Mouse (Mus musculus) megakaryocyte, embryonic 14.5 days (primary cell): ENCODE data around the gene Rgs12. TPM values are rescaled to one million over a fixed set of nuclear protein-coding genes. Genes with fewer than 3 reads are reported as not detected.

ENCODE experiments used
- H3K27me3 ChIP-seq: replicated peaks from 2 replicates; pipeline ENCODE3; 2012; ENCODE audit warnings: inconsistent platforms
- H3K36me3 ChIP-seq: replicated peaks from 2 replicates; pipeline ENCODE3; 2012; ENCODE audit warnings: low read length, inconsistent platforms, mixed read lengths
- H3K4me1 ChIP-seq: 2 replicates; pipeline ENCODE4 v1.6.1; 2012; ENCODE audit warnings: inconsistent platforms
- H3K4me3 ChIP-seq: replicated peaks from 2 replicates; pipeline ENCODE3; 2012; ENCODE audit warnings: moderate library complexity, mild to moderate bottlenecking, inconsistent platforms
- H3K9me3 ChIP-seq: 2 replicates; pipeline ENCODE4 v1.6.1; 2012; ENCODE audit warnings: inconsistent platforms
- FLI1 ChIP-seq: IDR thresholded peaks from 2 replicates; pipeline ENCODE4 v1.6.1; 2012; ENCODE audit warnings: low read length, inconsistent platforms, mixed read lengths
- GATA1 ChIP-seq: IDR thresholded peaks from 3 replicates; pipeline ENCODE4 v1.6.1; 2012; ENCODE audit warnings: mixed read lengths, low read length, inconsistent platforms, borderline replicate concordance
- polyA plus RNA-seq: library from polyadenylated mRNA; stranded (reverse); fragments of >175 nt; gene quantifications from 2 replicates; pipeline ENCODE4 v1.2.3, GENCODE M21; 2012; ENCODE audit warnings: low replicate concordance; ENCODE audit not compliant: insufficient read depth

Gene Rgs12
- polyA plus RNA-seq, 1 experiment = 38.7 TPM

DNA sequence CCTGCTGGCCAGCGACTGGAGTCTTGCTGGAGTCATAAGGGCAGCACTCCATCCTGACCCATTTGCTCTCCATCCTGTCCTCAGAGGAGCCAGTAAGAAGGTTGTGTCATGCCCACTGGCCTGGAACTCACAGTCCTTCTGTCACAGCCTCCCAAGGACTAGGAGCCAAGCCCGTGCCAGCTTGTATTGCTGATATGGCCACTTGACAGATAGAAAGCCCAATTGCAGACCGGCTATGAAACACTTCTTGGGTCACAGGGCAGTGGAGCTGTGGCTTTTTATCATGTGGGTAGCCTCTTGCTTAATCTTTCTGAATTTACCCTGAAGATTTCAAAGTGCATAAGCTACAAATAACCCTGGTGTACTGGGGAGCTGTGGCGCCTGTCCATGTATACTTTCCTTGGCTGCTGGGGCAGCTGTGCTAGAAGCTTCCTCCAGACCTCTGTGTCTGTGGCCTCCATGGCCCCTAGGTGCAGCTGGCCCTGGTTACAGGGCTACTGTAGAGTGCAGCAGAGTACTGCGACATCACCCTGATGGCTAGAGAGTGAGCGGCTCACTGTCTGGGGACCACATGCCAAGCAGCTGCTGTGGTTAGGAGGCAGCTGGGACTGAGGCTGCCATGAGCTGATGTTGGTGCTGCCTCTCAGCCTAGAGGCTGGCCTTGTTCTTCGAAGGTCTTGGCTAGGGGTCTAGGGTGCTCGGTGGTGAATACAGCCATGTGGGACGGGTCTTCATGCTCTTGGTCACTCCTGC, 27.5 kb downstream of the Rgs12 start:
- Histone ChIP-seq H3K4me3 (peak overlapping the region; percentile 70), H3K36me3 (peaks cover 79% of the 10 kb centered on the region), H3K9me3 (no peaks in the 10 kb centered on the region), H3K4me1 (peaks cover 83% of the 10 kb centered on the region), H3K27me3 (no peaks in the 10 kb centered on the region)
- TF ChIP-seq FLI1 (no peak), GATA1 (no peak)

DNA sequence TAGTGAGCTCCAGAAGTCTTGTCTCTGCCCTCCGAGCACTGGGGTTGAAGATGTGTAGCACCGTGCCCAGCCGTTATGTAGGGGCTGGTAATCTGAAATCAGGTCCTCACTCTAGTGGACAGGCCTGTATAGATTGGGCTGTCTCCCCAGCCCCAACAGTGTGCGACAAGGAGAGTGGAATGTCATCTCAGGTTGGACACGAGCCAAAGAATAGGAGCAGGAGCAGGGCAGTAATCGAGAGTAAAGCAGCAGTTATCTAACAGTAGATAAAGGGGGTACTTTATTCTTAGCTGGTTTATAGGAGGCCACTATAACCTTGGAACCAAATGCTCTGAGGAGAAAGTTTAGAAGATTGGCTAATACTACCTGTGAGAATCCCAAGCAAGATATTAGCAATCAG, 30.9 kb downstream of the Rgs12 start:
- Histone ChIP-seq H3K9me3 (0 out of 2 replicates have a peak, but pooled peaks cover 4% of the 10 kb centered on the region), H3K27me3 (no peaks in the 10 kb centered on the region), H3K4me1 (peaks cover 89% of the 10 kb centered on the region), H3K4me3 (no peak overlapping the region), H3K36me3 (peaks cover 81% of the 10 kb centered on the region)
- TF ChIP-seq GATA1 (no peak), FLI1 (no peak)

DNA sequence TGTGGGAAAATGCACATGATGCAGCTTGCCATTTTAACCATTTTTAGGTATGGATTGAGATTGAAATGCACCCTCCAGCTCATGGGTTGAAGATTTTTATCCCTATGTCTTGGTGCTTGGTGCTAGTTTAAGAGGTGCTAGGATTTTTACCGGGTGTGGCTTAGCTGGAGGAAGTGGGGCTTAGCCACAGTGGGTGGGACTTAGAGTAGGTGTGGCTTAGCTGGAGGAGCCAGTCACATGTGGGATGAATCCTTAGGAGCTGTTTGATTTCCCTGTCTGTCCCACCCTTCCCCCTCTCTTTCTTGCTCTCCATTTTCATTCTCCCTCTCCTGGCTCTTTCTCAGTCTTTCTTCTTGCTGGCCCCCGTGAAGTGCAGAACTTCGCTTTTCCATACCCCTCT, 32.5 kb downstream of the Rgs12 start:
- H3K36me3 ChIP-seq = peaks cover 75% of the 10 kb centered on the region
- 0 out of 2 replicates have a peak, but pooled peaks cover 4% of the 10 kb centered on the region for H3K9me3 ChIP-seq
- peaks cover 89% of the 10 kb centered on the region for H3K4me1 ChIP-seq
- TF ChIP-seq GATA1 (no peak), FLI1 (no peak)
- no peaks in the 10 kb centered on the region for H3K27me3 ChIP-seq
- no peak overlapping the region for H3K4me3 ChIP-seq

DNA sequence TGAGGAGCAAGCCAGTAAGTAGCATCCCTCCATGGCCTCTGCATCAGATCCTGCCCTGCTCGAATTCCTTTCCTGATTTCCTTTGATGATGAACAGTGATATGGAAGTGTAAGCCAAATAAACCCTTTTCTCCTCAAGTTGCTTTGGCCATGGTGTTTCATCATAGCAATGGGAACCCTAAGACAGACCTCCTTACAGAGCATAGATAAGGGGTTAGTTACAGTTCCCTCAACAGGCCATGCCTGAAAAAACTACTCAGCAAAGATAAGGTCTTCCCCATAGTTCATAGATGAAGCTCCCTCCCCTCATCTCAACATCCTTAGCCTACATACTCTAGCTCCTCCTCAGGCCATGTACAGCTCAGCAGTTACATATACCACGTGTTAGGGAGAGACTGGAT, 35.7 kb downstream of the Rgs12 start:
- Histone ChIP-seq H3K27me3 (no peaks in the 10 kb centered on the region), H3K9me3 (0 out of 2 replicates have a peak, but pooled peaks cover 4% of the 10 kb centered on the region), H3K4me3 (no peak overlapping the region), H3K4me1 (peaks cover 92% of the 10 kb centered on the region), H3K36me3 (peaks cover 73% of the 10 kb centered on the region)
- TF ChIP-seq FLI1 (no peak), GATA1 (no peak)

DNA sequence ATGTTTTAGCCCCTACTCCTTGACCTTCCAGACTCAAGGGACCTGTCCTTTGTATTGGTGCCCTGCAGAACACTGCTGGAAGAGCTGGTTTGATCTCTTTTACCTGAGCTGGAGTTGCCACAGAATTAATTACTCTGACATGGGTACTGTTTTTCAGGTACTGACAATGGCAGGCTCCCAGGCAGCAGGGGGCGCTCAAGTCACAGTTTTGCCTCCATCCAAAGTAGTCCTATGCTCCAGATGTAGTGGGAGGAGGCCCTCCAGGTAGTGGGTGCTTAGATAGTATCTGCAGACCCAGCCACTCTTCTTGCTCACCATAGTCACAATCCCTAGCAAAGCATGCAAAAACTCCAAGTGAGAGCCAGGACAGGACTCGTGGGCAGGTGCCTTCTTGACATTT, 36.6 kb downstream of the Rgs12 start:
- H3K4me1 ChIP-seq = peaks cover 96% of the 10 kb centered on the region
- H3K36me3 ChIP-seq = peaks cover 74% of the 10 kb centered on the region
- 0 out of 2 replicates have a peak, but pooled peaks cover 4% of the 10 kb centered on the region for H3K9me3 ChIP-seq
- no peak overlapping the region for H3K4me3 ChIP-seq
- no peaks in the 10 kb centered on the region for H3K27me3 ChIP-seq
- TF ChIP-seq FLI1 (no peak), GATA1 (no peak)

DNA sequence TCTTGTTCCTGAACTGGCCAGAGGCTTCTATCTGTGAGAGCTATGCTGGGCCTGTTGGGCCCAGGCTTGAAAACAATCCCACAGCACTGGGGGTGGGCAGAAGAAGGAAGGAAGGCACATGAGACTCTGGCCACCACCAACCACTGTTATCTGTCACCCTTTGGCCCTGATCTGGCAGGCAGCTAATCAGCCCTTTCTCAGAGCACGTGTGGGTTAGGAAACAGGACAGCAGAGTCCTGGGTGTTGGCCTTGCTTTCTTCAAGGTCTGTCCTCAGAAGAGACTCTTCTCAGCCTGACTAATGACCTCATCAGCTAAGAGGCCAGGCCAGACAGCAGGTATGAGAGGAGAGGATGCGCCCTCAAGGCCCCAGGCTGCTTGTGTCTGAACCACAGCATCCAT, 38.2 kb downstream of the Rgs12 start:
- Histone ChIP-seq H3K4me3 (peak overlapping the region; percentile 38), H3K27me3 (no peaks in the 10 kb centered on the region), H3K4me1 (peaks cover 99% of the 10 kb centered on the region), H3K9me3 (0 out of 2 replicates have a peak, but pooled peaks cover 4% of the 10 kb centered on the region), H3K36me3 (peaks cover 83% of the 10 kb centered on the region)
- TF ChIP-seq GATA1 (peak; percentile 59; the same call in 1 of the 3 replicates), FLI1 (no peak)

DNA sequence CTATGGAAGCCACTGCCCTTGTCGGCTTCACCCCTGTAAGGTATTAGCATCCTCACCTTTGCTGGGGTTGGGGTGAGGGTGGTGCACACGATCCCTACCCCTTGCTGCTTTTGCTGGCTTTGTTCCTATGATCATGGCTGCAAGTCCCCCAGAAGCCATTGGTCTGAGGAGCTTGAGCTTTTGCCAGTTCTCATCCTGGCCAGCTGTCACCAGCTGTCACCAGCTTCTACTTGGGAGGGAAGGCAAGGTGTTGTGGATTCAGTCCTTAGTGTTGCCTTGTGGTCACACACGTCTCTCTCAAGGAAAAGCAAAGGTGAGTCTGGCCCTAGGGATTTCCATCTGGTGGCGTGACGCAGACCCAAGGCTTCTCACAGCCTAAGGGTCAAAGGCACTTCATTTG, 39.4 kb downstream of the Rgs12 start:
- Histone ChIP-seq H3K9me3 (0 out of 2 replicates have a peak, but pooled peaks cover 4% of the 10 kb centered on the region), H3K27me3 (no peaks in the 10 kb centered on the region), H3K36me3 (peaks cover 83% of the 10 kb centered on the region), H3K4me1 (peaks cover 96% of the 10 kb centered on the region), H3K4me3 (peak overlapping the region; percentile 51)
- no peak for TF ChIP-seq FLI1
- no peak for TF ChIP-seq GATA1

DNA sequence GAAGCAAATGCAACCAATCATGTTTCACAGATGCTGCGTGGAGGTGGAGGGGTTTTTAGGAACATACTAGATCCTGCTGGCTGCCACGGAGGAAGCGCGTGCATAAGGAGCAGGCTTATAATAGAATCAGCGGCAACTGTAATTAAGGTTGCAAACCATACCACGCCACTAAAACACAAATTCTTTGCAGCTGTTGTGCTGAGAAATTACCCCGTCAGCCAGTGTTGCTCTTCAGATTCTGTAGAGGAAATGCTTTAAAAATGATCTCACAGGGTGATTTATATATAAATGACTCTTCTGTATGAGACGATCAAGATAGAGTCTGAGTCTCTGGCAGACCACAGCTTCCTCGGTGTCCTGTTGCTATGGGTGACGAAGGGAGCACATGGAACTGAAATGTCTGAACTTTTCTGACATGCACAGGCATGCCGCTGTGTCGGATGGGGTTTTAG, 40.1 kb downstream of the Rgs12 start:
- H3K9me3 ChIP-seq = 0 out of 2 replicates have a peak, but pooled peaks cover 4% of the 10 kb centered on the region
- H3K27me3 ChIP-seq = no peaks in the 10 kb centered on the region
- peak overlapping the region; percentile 25 for H3K4me3 ChIP-seq
- peaks cover 93% of the 10 kb centered on the region for H3K4me1 ChIP-seq
- no peak for TF ChIP-seq FLI1
- TF ChIP-seq GATA1 = no peak
- peaks cover 82% of the 10 kb centered on the region for H3K36me3 ChIP-seq

DNA sequence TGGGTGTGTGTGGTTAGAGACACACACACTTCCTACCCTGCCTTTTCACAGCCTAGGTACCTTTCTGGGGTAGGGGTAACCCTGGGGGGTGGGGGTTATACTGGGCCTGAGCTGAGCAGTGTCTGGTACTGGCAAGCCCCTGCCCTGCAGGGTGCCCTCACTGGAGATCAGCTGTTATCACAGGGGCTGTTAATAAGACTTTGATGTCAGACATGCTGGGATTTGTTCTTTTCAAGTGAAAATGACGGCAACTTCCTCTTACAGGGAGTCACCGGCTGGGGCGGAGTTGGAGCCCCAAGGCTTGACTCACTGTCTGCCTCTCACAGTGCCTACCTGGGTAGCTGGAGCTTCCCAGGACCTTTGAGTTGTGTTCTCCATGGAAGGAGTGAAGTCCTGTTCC, 49.5 kb downstream of the Rgs12 start:
- peaks cover 85% of the 10 kb centered on the region for H3K4me1 ChIP-seq
- no peak overlapping the region for H3K4me3 ChIP-seq
- no peaks in the 10 kb centered on the region for H3K9me3 ChIP-seq
- peaks cover 83% of the 10 kb centered on the region for H3K36me3 ChIP-seq
- H3K27me3 ChIP-seq = no peaks in the 10 kb centered on the region
- TF ChIP-seq GATA1 = no peak

DNA sequence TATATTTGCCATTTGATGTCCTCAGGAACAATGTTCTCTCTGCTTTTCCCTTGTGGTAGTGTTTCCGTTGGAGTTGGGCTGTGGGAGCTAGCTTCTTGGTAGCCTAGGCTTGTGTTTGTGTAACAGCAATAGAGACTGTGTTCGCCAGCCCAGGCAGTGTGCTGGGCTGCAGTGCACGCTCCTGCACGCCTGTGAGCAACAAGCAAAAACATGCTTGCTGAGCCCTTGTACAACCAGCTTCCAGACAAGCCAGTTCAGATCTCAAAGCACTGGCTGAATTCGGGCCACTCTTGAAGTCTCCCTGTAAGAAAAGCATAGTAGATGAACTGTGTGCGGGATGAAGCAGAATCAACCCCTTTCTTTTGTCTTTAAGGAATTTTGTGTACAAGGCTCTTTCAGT, 50.0 kb downstream of the Rgs12 start:
- TF ChIP-seq FLI1 (no peak), GATA1 (no peak)
- Histone ChIP-seq H3K36me3 (peaks cover 81% of the 10 kb centered on the region), H3K27me3 (no peaks in the 10 kb centered on the region), H3K4me1 (peaks cover 86% of the 10 kb centered on the region), H3K9me3 (no peaks in the 10 kb centered on the region), H3K4me3 (no peak overlapping the region)
